Mouse (Mus musculus) E14TG2a.4 (cell line): ENCODE results near the gene Stag1.

Source experiments
- CTCF ChIP-seq: conservative IDR thresholded peaks from 2 replicates; pipeline ENCODE4 v1.5.1; 2014; ENCODE audit warnings: low read length
- NANOG ChIP-seq: IDR thresholded peaks from 2 replicates; pipeline ENCODE4 v1.6.1; 2014; ENCODE audit warnings: borderline replicate concordance, low read length, mixed read lengths
- POU5F1 ChIP-seq: IDR thresholded peaks from 2 replicates; pipeline ENCODE4 v1.6.1; 2014; ENCODE audit warnings: low read length, borderline replicate concordance

- no peak for TF ChIP-seq CTCF
- TF ChIP-seq NANOG: no peak
- TF ChIP-seq POU5F1: no peak
These were observed 28.7 kb downstream of the Stag1 start for GRCm38 (mm10) chr9:100626258-100626657.
